Mouse (Mus musculus): ENCODE measurements at regions not wholly inside any gene's neighbourhood (a gene's known extent, or its start where the extent isn't known, plus 50 kb on each side); places are given as distances from the start of the nearest gene placed in this dataset.

GRCm38 (mm10) chr13:37220436-37220835 is 124.6 kb upstream of the Ly86 start:
- no peaks in the 10 kb centered on the region for H3K4me1 ChIP-seq (ENCODE audit: control insufficient read depth, insufficient read depth, low read length)
- WGBS = 70% methylated on average over 3 of the region's 3 CpGs
- H3K36me3 ChIP-seq (ENCODE audit: control insufficient read depth, insufficient read depth, low read length) = no peaks in the 10 kb centered on the region
- no peak overlapping the region for H3K27ac ChIP-seq (ENCODE audit: low read depth, low read length)
- H3K9ac ChIP-seq (ENCODE audit: low read length) = no peak overlapping the region
- DNase-seq (ENCODE audit: low spot score) = no peak
- no peak overlapping the region for H3K4me3 ChIP-seq (ENCODE audit: low read depth, low read length)
- no peaks in the 10 kb centered on the region for H3K9me3 ChIP-seq (ENCODE audit: control insufficient read depth, low read length)
- H3K27me3 ChIP-seq (ENCODE audit: control insufficient read depth, insufficient read depth, low read length) = no peaks in the 10 kb centered on the region
- no peak for ATAC-seq (ENCODE audit: insufficient read depth, low FRiP score, low TSS enrichment)
- H3K4me2 ChIP-seq (ENCODE audit: low read depth) = no peak overlapping the region

- ATAC-seq (ENCODE audit: insufficient read depth, low FRiP score, low TSS enrichment) = no peak
- 91% methylated on average over 4 of the region's 4 CpGs for WGBS
Observed at GRCm38 (mm10) chr13:37218596-37218995, 126.4 kb upstream of the Ly86 start.

GRCm38 (mm10) chr13:37214590-37215282 is 130.3 kb upstream of the Ly86 start:
- no peaks in the 10 kb centered on the region for H3K9me3 ChIP-seq (ENCODE audit: control insufficient read depth, low read length)
- 59% methylated on average over 8 of the region's 8 CpGs for WGBS
- H3K4me1 ChIP-seq (ENCODE audit: control insufficient read depth, insufficient read depth, low read length) = no peaks in the 10 kb centered on the region
- H3K9ac ChIP-seq (ENCODE audit: low read length) = no peak overlapping the region
- DNase-seq (ENCODE audit: low spot score) = peak; percentile 20
- H3K27me3 ChIP-seq (ENCODE audit: control insufficient read depth, insufficient read depth, low read length) = no peaks in the 10 kb centered on the region
- H3K36me3 ChIP-seq (ENCODE audit: control insufficient read depth, insufficient read depth, low read length) = no peaks in the 10 kb centered on the region
- H3K4me3 ChIP-seq (ENCODE audit: low read depth, low read length) = no peak overlapping the region
- ATAC-seq (ENCODE audit: insufficient read depth, low FRiP score, low TSS enrichment) = no peak
- H3K27ac ChIP-seq (ENCODE audit: low read depth, low read length) = no peak overlapping the region
- H3K4me2 ChIP-seq (ENCODE audit: low read depth) = no peak overlapping the region

More at GRCm38 (mm10) chr13:37218596-37218995, 126.4 kb upstream of the Ly86 start:
- H3K36me3 ChIP-seq (ENCODE audit: control insufficient read depth, insufficient read depth, low read length) = no peaks in the 10 kb centered on the region
- no peak overlapping the region for H3K4me2 ChIP-seq (ENCODE audit: low read depth)
- H3K4me1 ChIP-seq (ENCODE audit: control insufficient read depth, insufficient read depth, low read length) = no peaks in the 10 kb centered on the region
- no peak for DNase-seq (ENCODE audit: low spot score)
- H3K9me3 ChIP-seq (ENCODE audit: control insufficient read depth, low read length) = no peaks in the 10 kb centered on the region
- H3K9ac ChIP-seq (ENCODE audit: low read length) = no peak overlapping the region
- H3K4me3 ChIP-seq (ENCODE audit: low read depth, low read length) = no peak overlapping the region
- no peaks in the 10 kb centered on the region for H3K27me3 ChIP-seq (ENCODE audit: control insufficient read depth, insufficient read depth, low read length)
- no peak overlapping the region for H3K27ac ChIP-seq (ENCODE audit: low read depth, low read length)

- H3K4me3 ChIP-seq (ENCODE audit: low read depth, low read length) = no peak overlapping the region
- no peaks in the 10 kb centered on the region for H3K27me3 ChIP-seq (ENCODE audit: control insufficient read depth, insufficient read depth, low read length)
- ATAC-seq (ENCODE audit: insufficient read depth, low FRiP score, low TSS enrichment) (no peak), DNase-seq (ENCODE audit: low spot score) (no peak)
- no peak overlapping the region for H3K27ac ChIP-seq (ENCODE audit: low read depth, low read length)
- no peaks in the 10 kb centered on the region for H3K36me3 ChIP-seq (ENCODE audit: control insufficient read depth, insufficient read depth, low read length)
- no peaks in the 10 kb centered on the region for H3K9me3 ChIP-seq (ENCODE audit: control insufficient read depth, low read length)
- 89% methylated on average over 2 of the region's 2 CpGs for WGBS
- H3K4me2 ChIP-seq (ENCODE audit: low read depth) = no peak overlapping the region
- no peak overlapping the region for H3K9ac ChIP-seq (ENCODE audit: low read length)
- H3K4me1 ChIP-seq (ENCODE audit: control insufficient read depth, insufficient read depth, low read length) = no peaks in the 10 kb centered on the region
Observed at GRCm38 (mm10) chr13:37197136-37197535, 147.1 kb upstream of the F13a1 start.

GRCm38 (mm10) chr13:37195857-37196256 is 145.8 kb upstream of the F13a1 start:
- Histone ChIP-seq H3K4me2 (ENCODE audit: low read depth) (no peak overlapping the region), H3K9ac (ENCODE audit: low read length) (no peak overlapping the region), H3K9me3 (ENCODE audit: control insufficient read depth, low read length) (no peaks in the 10 kb centered on the region), H3K27ac (ENCODE audit: low read depth, low read length) (no peak overlapping the region), H3K27me3 (ENCODE audit: control insufficient read depth, insufficient read depth, low read length) (no peaks in the 10 kb centered on the region), H3K36me3 (ENCODE audit: control insufficient read depth, insufficient read depth, low read length) (no peaks in the 10 kb centered on the region), H3K4me3 (ENCODE audit: low read depth, low read length) (no peak overlapping the region), H3K4me1 (ENCODE audit: control insufficient read depth, insufficient read depth, low read length) (no peaks in the 10 kb centered on the region)
- DNase-seq (ENCODE audit: low spot score) (no peak), ATAC-seq (ENCODE audit: insufficient read depth, low FRiP score, low TSS enrichment) (no peak)
- 78% methylated on average over 1 of the region's 1 CpGs for WGBS

GRCm38 (mm10) chr13:37181169-37181787 is 131.2 kb upstream of the F13a1 start:
- H3K4me3 ChIP-seq (ENCODE audit: low read depth, low read length) = no peak overlapping the region
- WGBS = 77% methylated on average over 9 of the region's 9 CpGs
- H3K4me2 ChIP-seq (ENCODE audit: low read depth) = no peak overlapping the region
- no peak overlapping the region for H3K27ac ChIP-seq (ENCODE audit: low read depth, low read length)
- H3K9me3 ChIP-seq (ENCODE audit: control insufficient read depth, low read length) = no peaks in the 10 kb centered on the region
- DNase-seq (ENCODE audit: low spot score) = no peak
- no peak for ATAC-seq (ENCODE audit: insufficient read depth, low FRiP score, low TSS enrichment)
- no peaks in the 10 kb centered on the region for H3K36me3 ChIP-seq (ENCODE audit: control insufficient read depth, insufficient read depth, low read length)
- H3K4me1 ChIP-seq (ENCODE audit: control insufficient read depth, insufficient read depth, low read length) = no peaks in the 10 kb centered on the region
- no peaks in the 10 kb centered on the region for H3K27me3 ChIP-seq (ENCODE audit: control insufficient read depth, insufficient read depth, low read length)
- H3K9ac ChIP-seq (ENCODE audit: low read length) = no peak overlapping the region

GRCm38 (mm10) chr13:37176526-37176925 is 126.5 kb upstream of the F13a1 start:
- no peak overlapping the region for H3K9ac ChIP-seq (ENCODE audit: low read length)
- no peak overlapping the region for H3K4me3 ChIP-seq (ENCODE audit: low read depth, low read length)
- DNase-seq (ENCODE audit: low spot score) = no peak
- ATAC-seq (ENCODE audit: insufficient read depth, low FRiP score, low TSS enrichment) = no peak
- WGBS = 84% methylated on average over 1 of the region's 1 CpGs
- no peaks in the 10 kb centered on the region for H3K27me3 ChIP-seq (ENCODE audit: control insufficient read depth, insufficient read depth, low read length)
- H3K4me2 ChIP-seq (ENCODE audit: low read depth) = no peak overlapping the region
- H3K27ac ChIP-seq (ENCODE audit: low read depth, low read length) = no peak overlapping the region
- H3K9me3 ChIP-seq (ENCODE audit: control insufficient read depth, low read length) = no peaks in the 10 kb centered on the region
- no peaks in the 10 kb centered on the region for H3K36me3 ChIP-seq (ENCODE audit: control insufficient read depth, insufficient read depth, low read length)
- H3K4me1 ChIP-seq (ENCODE audit: control insufficient read depth, insufficient read depth, low read length) = no peaks in the 10 kb centered on the region

GRCm38 (mm10) chr13:37175997-37176396 is 126.0 kb upstream of the F13a1 start:
- Histone ChIP-seq H3K36me3 (ENCODE audit: control insufficient read depth, insufficient read depth, low read length) (no peaks in the 10 kb centered on the region), H3K9me3 (ENCODE audit: control insufficient read depth, low read length) (no peaks in the 10 kb centered on the region), H3K4me1 (ENCODE audit: control insufficient read depth, insufficient read depth, low read length) (no peaks in the 10 kb centered on the region), H3K27ac (ENCODE audit: low read depth, low read length) (no peak overlapping the region), H3K27me3 (ENCODE audit: control insufficient read depth, insufficient read depth, low read length) (no peaks in the 10 kb centered on the region), H3K9ac (ENCODE audit: low read length) (no peak overlapping the region), H3K4me2 (ENCODE audit: low read depth) (no peak overlapping the region), H3K4me3 (ENCODE audit: low read depth, low read length) (no peak overlapping the region)
- 89% methylated on average over 8 of the region's 8 CpGs for WGBS
- ATAC-seq (ENCODE audit: insufficient read depth, low FRiP score, low TSS enrichment) = no peak
- no peak for DNase-seq (ENCODE audit: low spot score)

GRCm38 (mm10) chr13:37158831-37159522 is 108.9 kb upstream of the F13a1 start:
- no peak overlapping the region for H3K27ac ChIP-seq (ENCODE audit: low read depth, low read length)
- no peak for ATAC-seq (ENCODE audit: insufficient read depth, low FRiP score, low TSS enrichment)
- WGBS = 89% methylated on average over 4 of the region's 4 CpGs

More at GRCm38 (mm10) chr13:37158831-37159522, 108.9 kb upstream of the F13a1 start:
- H3K36me3 ChIP-seq (ENCODE audit: control insufficient read depth, insufficient read depth, low read length) = no peaks in the 10 kb centered on the region
- H3K4me1 ChIP-seq (ENCODE audit: control insufficient read depth, insufficient read depth, low read length) = no peaks in the 10 kb centered on the region
- H3K9me3 ChIP-seq (ENCODE audit: control insufficient read depth, low read length) = no peaks in the 10 kb centered on the region
- no peak overlapping the region for H3K4me3 ChIP-seq (ENCODE audit: low read depth, low read length)
- H3K27me3 ChIP-seq (ENCODE audit: control insufficient read depth, insufficient read depth, low read length) = no peaks in the 10 kb centered on the region
- no peak overlapping the region for H3K4me2 ChIP-seq (ENCODE audit: low read depth)
- no peak overlapping the region for H3K9ac ChIP-seq (ENCODE audit: low read length)
- no peak for DNase-seq (ENCODE audit: low spot score)
